10 mouse cellular contexts compared by ENCODE assay signal in genomic region chr5:65505786-65506185, GRCm38 (mm10). TPM values are rescaled to one million over a fixed set of nuclear protein-coding genes. Genes with fewer than 3 reads are reported as not detected.
A peak's percentile ranks its signal among the peaks of the same experiment; 100 is the strongest.
DNase-seq lines count a peak whose midpoint lies in the region; ATAC-seq lines count a peak whose summit lies in the region.
"Had no signal": no experiment of that assay in that cellular context is flagged by ENCODE, and none has a peak within 500 bp of the region (broad histone marks: within the 10 kb centered on the region; RNA-seq: fewer than 3 reads in every experiment).

No protein-coding gene starts in this region.

- ATAC-seq in heart, embryonic 11.5 days (replicated peaks; ENCODE audit: insufficient number of reproducible peaks, low FRiP score, low TSS enrichment), result no peak
- no peak for ATAC-seq in heart, embryonic 16.5 days (replicated peaks; ENCODE audit: extremely low read depth, insufficient read depth, low FRiP score)
- ATAC-seq: Patski had no signal

- H3K36me3 ChIP-seq in heart, embryonic 11.5 days (ENCODE audit: control insufficient read depth, insufficient read depth, low read length), result no peaks in the 10 kb centered on the region
- no peaks in the 10 kb centered on the region for H3K36me3 ChIP-seq in heart, embryonic 16.5 days (ENCODE audit: control insufficient read depth, insufficient read depth)

- H3K4me1 ChIP-seq in heart, embryonic 11.5 days (ENCODE audit: control insufficient read depth, insufficient read depth, low read length), result no peaks in the 10 kb centered on the region
- no peaks in the 10 kb centered on the region for H3K4me1 ChIP-seq in heart, embryonic 16.5 days (ENCODE audit: control insufficient read depth, insufficient read depth, low read length)

- H3K9ac ChIP-seq in heart, embryonic 11.5 days (ENCODE audit: low read depth, low read length), result no peak overlapping the region
- H3K9ac ChIP-seq in heart, embryonic 16.5 days (ENCODE audit: low read length), result no peak overlapping the region

- no peak for DNase-seq in heart, adult 8-10 months (ENCODE audit: low spot score)
- peak; percentile 47 for DNase-seq in adrenal gland, postnatal 25 days
- DNase-seq in liver, result peak; percentile 46
- DNase-seq in retina, embryonic 14.5 days (ENCODE audit: low spot score), result peak; percentile 43
- DNase-seq in right cerebral cortex, postnatal 14 days, result no peak
- DNase-seq in urinary bladder, postnatal 4 days (ENCODE audit: low spot score in 2 of 2), result no peak

- H3K27me3 ChIP-seq in heart, embryonic 11.5 days (ENCODE audit: control insufficient read depth, insufficient read depth, low read length), result no peaks in the 10 kb centered on the region
- no peaks in the 10 kb centered on the region for H3K27me3 ChIP-seq in heart, embryonic 16.5 days (ENCODE audit: control insufficient read depth, insufficient read depth, low read length)

- no peak overlapping the region for H3K4me3 ChIP-seq in heart, embryonic 11.5 days (ENCODE audit: low read depth, low read length)
- H3K4me3 ChIP-seq in heart, embryonic 16.5 days (ENCODE audit: low read length), result no peak overlapping the region

- H3K9me3 ChIP-seq in heart, embryonic 11.5 days (replicated peaks; ENCODE audit: control insufficient read depth, low read length), result no peaks in the 10 kb centered on the region
- no peaks in the 10 kb centered on the region for H3K9me3 ChIP-seq in heart, embryonic 16.5 days (replicated peaks; ENCODE audit: control insufficient read depth, low read length)

- H3K4me2 ChIP-seq in heart, embryonic 11.5 days, result peak overlapping the region; percentile 17
- peak overlapping the region; percentile 54 for H3K4me2 ChIP-seq in heart, embryonic 16.5 days (ENCODE audit: low read depth, low read length)

- WGBS in heart, embryonic 11.5 days (ENCODE audit: insufficient replicate concordance), result 6% methylated on average over 8 of the region's 8 CpGs
- WGBS in heart, embryonic 16.5 days, result 11% methylated on average over 8 of the region's 8 CpGs

- no peak overlapping the region for H3K27ac ChIP-seq in heart, embryonic 11.5 days (ENCODE audit: low read depth, low read length)
- no peak overlapping the region for H3K27ac ChIP-seq in heart, embryonic 16.5 days (ENCODE audit: low read length)

RNA-seq across cellular contexts. Expression of gene Gm43552, which starts 13.2 kb away (rescaled TPM):
- not detected in 2 replicates for polyA plus RNA-seq in heart, embryonic 11.5 days (2014; fragmentation: Nextera tagmentation; extraction: Ambion mirVana)
- 1 to 10 TPM in 2 of 4 experiments, not detected in 2; 3.1 to 6.3 TPM for total RNA-seq in heart, adult 8-10 months (2022)
- 10.4 TPM in 1 of 2 replicates, not detected in the other for total RNA-seq in adrenal gland, postnatal 25 days (2021)
- 0.91 and 2.3 TPM in 2 replicates for polyA plus RNA-seq in heart, embryonic 16.5 days (2015; fragmentation: Nextera tagmentation; extraction: Ambion mirVana)
- total RNA-seq: left cerebral cortex, postnatal 10 days had no signal
- polyA plus RNA-seq: Patski had no signal

RNA-seq across cellular contexts. Expression of gene Smim14, which starts 31.2 kb away (rescaled TPM):
- polyA plus RNA-seq in heart, embryonic 11.5 days (2014; fragmentation: Nextera tagmentation; extraction: Ambion mirVana), result 92.0 and 108 TPM in 2 replicates
- 100 to 1,000 TPM in 1 of 4 experiments, 10 to 100 TPM in 3; 92.2 to 104 (median 96.7) TPM for total RNA-seq in heart, adult 8-10 months (2022)
- total RNA-seq in adrenal gland, postnatal 25 days (2021), result 129 and 151 TPM in 2 replicates
- polyA plus RNA-seq in heart, embryonic 16.5 days (2015; fragmentation: Nextera tagmentation; extraction: Ambion mirVana), result 116 and 141 TPM in 2 replicates

RNA-seq across cellular contexts. Expression of gene Ube2k, which starts 31.2 kb away (rescaled TPM):
- polyA plus RNA-seq in heart, embryonic 11.5 days (2014; fragmentation: Nextera tagmentation; extraction: Ambion mirVana), result 114 and 120 TPM in 2 replicates
- total RNA-seq in heart, adult 8-10 months (2022), result 10 to 100 TPM; 51.6 to 68.1 (median 54.5) TPM
- total RNA-seq in adrenal gland, postnatal 25 days (2021), result 90.0 and 132 TPM in 2 replicates
- 117 and 132 TPM in 2 replicates for polyA plus RNA-seq in heart, embryonic 16.5 days (2015; fragmentation: Nextera tagmentation; extraction: Ambion mirVana)

Comparison
In these comparisons a context has a peak if more than half of its experiments do, and no peak if none do; other contexts are left out.
1. DNase-seq: peak in adrenal gland, postnatal 25 days (single experiment), liver (single experiment) and retina, embryonic 14.5 days (single experiment); none in heart, adult 8-10 months (single experiment), right cerebral cortex, postnatal 14 days (single experiment) and urinary bladder, postnatal 4 days (0 of 2).